Mouse (Mus musculus) cerebellum, adult 8-10 months (tissue): Measurements from ENCODE around the gene Tex30.
A peak's percentile ranks its signal among the peaks of the same experiment; 100 is the strongest.

Experiments
- DNase-seq: peaks from one replicate; pipeline ENCODE4 v3.0.0; 2022

Tex30 gene

GRCm38 (mm10) chr1:44041797-44042554 is 60.3 kb downstream of the Tex30 start:
- peak; percentile 42 for DNase-seq
